Mouse (Mus musculus) lung, postnatal 14 days (tissue): ENCODE measurements around the gene Bloc1s4.

Experiments used
- DNase-seq: peaks from one replicate; pipeline ENCODE4 v3.0.0; 2021

Gene Bloc1s4

GRCm38 (mm10) chr5:36738799-36739615 lies 9.4 kb downstream of the Bloc1s4 start:
- no peak for DNase-seq

GRCm38 (mm10) chr5:36737765-36738164 lies 10.7 kb downstream of the Bloc1s4 start:
- DNase-seq, result no peak

- no peak for DNase-seq
Measured at GRCm38 (mm10) chr5:36736009-36736408, 12.4 kb downstream of the Bloc1s4 start.

GRCm38 (mm10) chr5:36735106-36735505 lies 13.3 kb downstream of the Bloc1s4 start:
- no peak for DNase-seq

- no peak for DNase-seq
Measured at GRCm38 (mm10) chr5:36733405-36733804, 15.0 kb downstream of the Bloc1s4 start.

- DNase-seq, result no peak
Measured at GRCm38 (mm10) chr5:36731901-36732652, 16.4 kb downstream of the Bloc1s4 start.

- no peak for DNase-seq
Measured at GRCm38 (mm10) chr5:36730689-36731088, 17.8 kb downstream of the Bloc1s4 start.

GRCm38 (mm10) chr5:36729923-36730322 lies 18.5 kb downstream of the Bloc1s4 start:
- no peak for DNase-seq

GRCm38 (mm10) chr5:36729086-36729473 lies 19.4 kb downstream of the Bloc1s4 start:
- no peak for DNase-seq

GRCm38 (mm10) chr5:36728403-36729085 lies 19.9 kb downstream of the Bloc1s4 start:
- no peak for DNase-seq

GRCm38 (mm10) chr5:36727776-36728175 lies 20.7 kb downstream of the Bloc1s4 start:
- no peak for DNase-seq

GRCm38 (mm10) chr5:36727136-36727535 lies 21.3 kb downstream of the Bloc1s4 start:
- DNase-seq, result no peak

GRCm38 (mm10) chr5:36726387-36726801 lies 22.1 kb downstream of the Bloc1s4 start:
- DNase-seq, result no peak

- no peak for DNase-seq
Measured at GRCm38 (mm10) chr5:36725861-36726260, 22.6 kb downstream of the Bloc1s4 start.

GRCm38 (mm10) chr5:36724274-36724673 lies 24.2 kb downstream of the Bloc1s4 start:
- DNase-seq, result peak; percentile 25

GRCm38 (mm10) chr5:36723356-36723755 lies 25.1 kb downstream of the Bloc1s4 start:
- DNase-seq, result no peak

GRCm38 (mm10) chr5:36722415-36722856 lies 26.0 kb downstream of the Bloc1s4 start:
- DNase-seq, result peak; percentile 60

- DNase-seq, result no peak
Measured at GRCm38 (mm10) chr5:36720710-36721375, 27.6 kb downstream of the Bloc1s4 start.

- no peak for DNase-seq
Measured at GRCm38 (mm10) chr5:36720219-36720618, 28.2 kb downstream of the Bloc1s4 start.

- DNase-seq, result no peak
Measured at GRCm38 (mm10) chr5:36719601-36720000, 28.8 kb downstream of the Bloc1s4 start.

- no peak for DNase-seq
Measured at GRCm38 (mm10) chr5:36719135-36719534, 29.3 kb downstream of the Bloc1s4 start.

- no peak for DNase-seq
Measured at GRCm38 (mm10) chr5:36717889-36718288, 30.6 kb downstream of the Bloc1s4 start.

- DNase-seq, result no peak
Measured at GRCm38 (mm10) chr5:36716816-36717215, 31.6 kb downstream of the Bloc1s4 start.
